Mouse (Mus musculus) olfactory bulb, adult 2 months (tissue): ENCODE results near the gene Gm10401.

Source experiments
- CTCF ChIP-seq: fragments of 200-500 bp; IDR thresholded peaks from 2 replicates; pipeline ENCODE4 v1.5.1; 2012; ENCODE audit warnings: low read depth, mild to moderate bottlenecking, low read length, moderate library complexity; ENCODE audit not compliant: insufficient read depth
- POLR2A ChIP-seq: fragments of 200-500 bp; IDR thresholded peaks from 2 replicates; pipeline ENCODE4 v1.6.1; 2012; ENCODE audit warnings: mild to moderate bottlenecking, low read depth, low read length, moderate library complexity; ENCODE audit not compliant: insufficient read depth

DNA sequence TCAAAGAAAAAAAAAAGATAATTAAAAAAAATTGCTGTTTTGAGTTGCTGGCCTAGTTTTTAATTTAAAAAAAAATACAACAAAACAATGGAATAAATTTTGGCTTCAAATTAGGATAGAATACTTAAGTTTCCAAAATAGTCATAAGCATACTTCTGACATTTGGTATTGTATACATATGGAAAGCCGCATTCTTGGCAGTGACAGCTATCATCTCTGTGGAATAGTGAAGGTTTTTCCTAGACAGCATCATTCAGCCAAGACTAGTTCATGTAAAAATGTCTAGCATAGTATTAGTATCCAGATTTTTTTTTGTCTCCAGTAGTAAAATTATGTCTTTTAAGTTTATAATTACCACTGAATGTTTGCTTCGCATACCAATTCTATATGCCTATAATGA lies 12.4 kb downstream of the Gm10401 start:
- TF ChIP-seq POLR2A = no peak
- no peak for TF ChIP-seq CTCF
